Mouse (Mus musculus): ENCODE data around the gene Mterf1a. TPM values are rescaled to one million over a fixed set of nuclear protein-coding genes. Genes with fewer than 3 reads are reported as not detected.
"Not testable (repeated sequence)": the region's sequence is repeated elsewhere in the genome, so short reads cannot be mapped to it uniquely, and the experiment has no call there.

The Mterf1a gene
- polyA plus RNA-seq, 1 experiment from 2014 or later: 7.1 TPM

DNA sequence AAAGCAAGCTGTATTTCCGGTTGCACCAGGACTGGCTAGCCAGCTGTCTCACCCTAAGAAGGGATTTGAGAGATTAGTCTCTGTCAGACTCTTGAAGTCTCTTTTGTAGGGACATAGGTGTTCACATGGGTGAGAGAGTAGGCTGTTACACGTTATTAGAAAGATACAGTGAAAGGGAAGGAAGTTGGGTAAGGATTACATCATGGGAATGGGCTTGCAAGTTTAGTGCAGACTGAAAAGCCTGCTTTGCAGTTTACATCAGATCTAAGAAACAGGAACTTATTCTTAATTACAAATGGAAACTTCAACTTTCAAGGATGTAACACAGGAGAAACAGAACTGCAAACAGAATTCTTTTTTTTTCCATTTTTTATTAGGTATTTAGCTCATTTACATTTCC, 11.7 kb upstream of the Mterf1a start:
- H3K4me3 ChIP-seq (ENCODE audit: low read depth, low read length): no peak overlapping the region
- H3K4me2 ChIP-seq: no peak overlapping the region
- H3K4me1 ChIP-seq (ENCODE audit: insufficient read depth): no peaks in the 10 kb centered on the region
- no peaks in the 10 kb centered on the region for H3K9me3 ChIP-seq (ENCODE audit: low read depth, low read length)
- 58% methylated on average over 2 of the region's 2 CpGs for WGBS
- no peak overlapping the region for H3K9ac ChIP-seq
- no peak overlapping the region for H3K27ac ChIP-seq (ENCODE audit: low read depth)
- ATAC-seq (ENCODE audit: insufficient read depth) (no peak), DNase-seq (no peak)
- H3K36me3 ChIP-seq (ENCODE audit: insufficient read depth): no peaks in the 10 kb centered on the region
- H3K27me3 ChIP-seq (ENCODE audit: insufficient read depth, low read length): no peaks in the 10 kb centered on the region
- TF ChIP-seq CTCF (IDR thresholded peaks at IDR 0.05; ENCODE audit: low read depth): no peak

DNA sequence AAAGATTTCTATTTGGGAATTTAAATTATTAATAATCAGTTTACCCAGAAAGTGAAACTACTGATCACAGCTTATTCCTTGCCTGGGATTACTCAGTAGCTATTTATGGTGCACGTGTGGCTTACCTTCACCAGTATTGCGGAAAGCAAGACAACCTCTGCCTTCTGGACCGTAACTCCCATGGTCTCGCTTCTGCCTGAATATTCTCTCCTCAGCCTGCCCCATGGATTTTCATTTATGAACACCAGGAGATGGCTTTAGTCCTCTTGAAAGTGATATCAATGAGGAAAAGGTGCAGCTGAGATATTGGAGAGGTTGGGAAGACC, 524 bp upstream of the Mterf1a start:
- H3K27me3 ChIP-seq (ENCODE audit: insufficient read depth, low read length); H3K27ac ChIP-seq (ENCODE audit: low read depth); H3K9ac ChIP-seq; ATAC-seq (ENCODE audit: insufficient read depth); H3K9me3 ChIP-seq (ENCODE audit: low read depth, low read length); H3K36me3 ChIP-seq (ENCODE audit: insufficient read depth); H3K4me1 ChIP-seq (ENCODE audit: insufficient read depth); DNase-seq: not testable (repeated sequence)
- Histone ChIP-seq H3K4me3 (ENCODE audit: low read depth, low read length) (peak overlapping the region; percentile 11; the same call in 1 of the 2 replicates), H3K4me2 (peak overlapping the region; percentile 18; the same call in 1 of the 2 replicates)
- 93% methylated on average over 4 of the region's 4 CpGs for whole genome bisulfite sequencing

DNA sequence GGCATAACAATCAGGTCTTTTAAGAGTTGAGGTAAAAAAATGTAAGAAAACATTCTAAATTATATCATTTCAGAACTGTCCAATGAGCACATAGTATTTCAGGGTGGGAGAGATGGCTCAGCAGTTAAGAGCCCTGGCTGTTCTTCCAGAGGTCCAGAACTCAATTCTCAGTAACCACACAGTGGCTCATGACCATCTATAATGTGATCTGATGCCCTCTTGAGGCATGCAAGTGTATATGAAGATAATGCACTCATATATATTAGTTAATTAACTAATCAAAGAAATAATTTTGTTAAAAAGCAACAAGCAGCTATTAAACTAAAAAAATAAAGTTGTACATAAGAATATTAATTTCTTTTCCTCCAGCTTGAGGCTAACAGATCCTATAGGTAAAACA, 4.5 kb downstream of the Mterf1a start:
- Histone ChIP-seq H3K4me3 (ENCODE audit: low read depth, low read length) (no peak overlapping the region), H3K9ac (no peak overlapping the region), H3K36me3 (ENCODE audit: insufficient read depth) (no peaks in the 10 kb centered on the region), H3K9me3 (ENCODE audit: low read depth, low read length) (no peaks in the 10 kb centered on the region), H3K4me2 (no peak overlapping the region), H3K27me3 (ENCODE audit: insufficient read depth, low read length) (no peaks in the 10 kb centered on the region), H3K4me1 (ENCODE audit: insufficient read depth) (no peaks in the 10 kb centered on the region), H3K27ac (ENCODE audit: low read depth) (no peak overlapping the region)
- no peak for ATAC-seq (ENCODE audit: insufficient read depth)
- DNase-seq: no peak
- TF ChIP-seq CTCF (IDR thresholded peaks at IDR 0.05; ENCODE audit: low read depth): no peak

DNA sequence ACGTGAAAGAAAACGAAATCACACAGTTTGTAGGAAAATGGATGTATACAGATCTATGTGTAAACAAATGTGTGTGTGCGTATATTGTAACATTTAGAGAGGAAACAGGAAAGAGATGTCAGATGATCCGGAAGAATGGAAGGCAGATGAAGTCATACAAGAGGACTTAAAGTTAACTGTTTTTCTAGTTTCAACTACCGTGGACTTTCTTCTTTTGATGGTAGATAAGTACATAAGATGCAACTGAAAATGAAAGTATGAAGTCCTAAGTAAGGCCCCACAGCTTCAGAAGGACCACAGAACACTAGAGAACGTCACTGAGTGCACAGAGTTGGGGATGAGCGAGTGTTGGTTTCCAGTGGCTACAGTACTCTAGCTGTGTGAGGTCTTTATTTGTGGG, 6.9 kb downstream of the Mterf1a start:
- 80% methylated on average over 7 of the region's 7 CpGs for WGBS
- not testable (repeated sequence) for H3K4me3 ChIP-seq (ENCODE audit: low read depth, low read length); H3K27ac ChIP-seq (ENCODE audit: low read depth); H3K9ac ChIP-seq; H3K9me3 ChIP-seq (ENCODE audit: low read depth, low read length); ATAC-seq (ENCODE audit: insufficient read depth); H3K4me2 ChIP-seq; H3K27me3 ChIP-seq (ENCODE audit: insufficient read depth, low read length); H3K36me3 ChIP-seq (ENCODE audit: insufficient read depth); H3K4me1 ChIP-seq (ENCODE audit: insufficient read depth); DNase-seq

DNA sequence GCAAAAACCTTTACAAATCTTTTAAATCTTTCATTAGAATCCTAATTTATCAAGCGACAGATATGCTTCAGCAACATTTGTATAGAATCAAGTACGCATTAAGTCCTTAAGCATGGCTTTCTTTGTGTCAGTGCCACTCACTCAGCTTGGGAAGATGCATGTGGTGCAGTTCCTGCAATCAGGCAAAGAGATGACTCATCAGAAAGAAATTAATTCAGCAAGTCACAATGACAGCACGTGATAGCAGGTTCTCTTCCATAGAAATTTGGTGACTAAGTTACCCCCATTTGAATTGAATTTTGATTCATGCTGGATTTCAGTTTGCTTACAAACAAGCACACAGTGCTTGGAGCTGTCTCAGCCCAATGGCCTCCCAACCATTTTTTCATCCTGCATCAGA, 20.2 kb downstream of the Mterf1a start:
- no peak for TF ChIP-seq CTCF (IDR thresholded peaks at IDR 0.05; ENCODE audit: low read depth)
- Histone ChIP-seq H3K27ac (ENCODE audit: low read depth) (no peak overlapping the region), H3K4me3 (ENCODE audit: low read depth, low read length) (no peak overlapping the region), H3K4me1 (ENCODE audit: insufficient read depth) (no peaks in the 10 kb centered on the region), H3K9me3 (ENCODE audit: low read depth, low read length) (no peaks in the 10 kb centered on the region), H3K4me2 (no peak overlapping the region), H3K36me3 (ENCODE audit: insufficient read depth) (no peaks in the 10 kb centered on the region), H3K9ac (no peak overlapping the region), H3K27me3 (ENCODE audit: insufficient read depth, low read length) (no peaks in the 10 kb centered on the region)
- no peak for DNase-seq
- no peak for ATAC-seq (ENCODE audit: insufficient read depth)
- WGBS: 82% methylated on average over 3 of the region's 3 CpGs

DNA sequence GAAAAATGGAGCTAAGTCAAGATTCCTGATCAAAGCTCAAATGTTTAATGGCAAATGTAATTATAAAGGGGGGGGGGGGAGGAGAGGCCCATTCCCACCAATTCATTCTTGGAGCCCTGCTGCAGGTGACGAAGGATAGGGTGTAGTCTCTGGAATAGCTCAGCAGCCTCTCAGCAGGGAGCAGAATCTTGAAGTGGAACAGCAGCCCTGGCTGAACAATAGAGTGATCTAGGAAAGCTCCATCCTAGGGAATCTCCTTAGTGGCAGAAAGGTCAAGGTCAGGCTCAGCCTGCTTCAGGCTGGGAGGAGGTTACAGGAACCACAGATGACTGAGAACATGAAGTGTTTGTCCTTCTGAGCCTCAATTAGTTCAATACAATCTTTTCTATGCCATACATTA, 21.4 kb downstream of the Mterf1a start:
- Histone ChIP-seq H3K27me3 (ENCODE audit: insufficient read depth, low read length) (no peaks in the 10 kb centered on the region), H3K4me2 (no peak overlapping the region), H3K4me1 (ENCODE audit: insufficient read depth) (no peaks in the 10 kb centered on the region), H3K27ac (ENCODE audit: low read depth) (no peak overlapping the region), H3K9ac (no peak overlapping the region), H3K4me3 (ENCODE audit: low read depth, low read length) (no peak overlapping the region), H3K36me3 (ENCODE audit: insufficient read depth) (no peaks in the 10 kb centered on the region), H3K9me3 (ENCODE audit: low read depth, low read length) (no peaks in the 10 kb centered on the region)
- DNase-seq (no peak), ATAC-seq (ENCODE audit: insufficient read depth) (no peak)
- 60% methylated on average over 1 of the region's 1 CpGs for WGBS
- no peak for TF ChIP-seq CTCF (IDR thresholded peaks at IDR 0.05; ENCODE audit: low read depth)

DNA sequence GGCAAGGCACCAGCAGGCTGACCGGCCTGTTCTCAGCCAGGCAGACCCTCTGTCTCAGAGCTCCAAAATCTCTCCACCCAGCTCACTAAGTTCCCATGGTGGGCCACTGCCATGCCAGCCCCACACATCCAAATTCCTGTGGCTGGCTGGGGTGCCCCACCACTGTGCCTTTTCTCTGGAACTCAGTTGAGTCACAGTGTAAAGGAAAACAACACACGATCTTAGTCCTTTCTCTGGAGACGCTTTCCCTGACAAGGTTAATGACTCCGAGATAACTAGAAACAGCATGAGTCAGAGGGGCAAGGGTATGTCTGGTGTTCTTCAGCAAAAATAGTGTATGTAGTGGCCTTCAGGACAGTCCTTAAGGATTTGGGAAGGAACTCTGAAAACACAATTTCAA, 23.6 kb downstream of the Mterf1a start:
- ATAC-seq (ENCODE audit: insufficient read depth) (no peak), DNase-seq (no peak)
- no peak overlapping the region for H3K4me2 ChIP-seq
- H3K4me3 ChIP-seq (ENCODE audit: low read depth, low read length): no peak overlapping the region
- no peak overlapping the region for H3K9ac ChIP-seq
- no peak for TF ChIP-seq CTCF (IDR thresholded peaks at IDR 0.05; ENCODE audit: low read depth)
- no peak overlapping the region for H3K27ac ChIP-seq (ENCODE audit: low read depth)
- H3K27me3 ChIP-seq (ENCODE audit: insufficient read depth, low read length): no peaks in the 10 kb centered on the region
- no peaks in the 10 kb centered on the region for H3K36me3 ChIP-seq (ENCODE audit: insufficient read depth)
- H3K4me1 ChIP-seq (ENCODE audit: insufficient read depth): no peaks in the 10 kb centered on the region
- no peaks in the 10 kb centered on the region for H3K9me3 ChIP-seq (ENCODE audit: low read depth, low read length)
- 57% methylated on average over 4 of the region's 4 CpGs for WGBS

DNA sequence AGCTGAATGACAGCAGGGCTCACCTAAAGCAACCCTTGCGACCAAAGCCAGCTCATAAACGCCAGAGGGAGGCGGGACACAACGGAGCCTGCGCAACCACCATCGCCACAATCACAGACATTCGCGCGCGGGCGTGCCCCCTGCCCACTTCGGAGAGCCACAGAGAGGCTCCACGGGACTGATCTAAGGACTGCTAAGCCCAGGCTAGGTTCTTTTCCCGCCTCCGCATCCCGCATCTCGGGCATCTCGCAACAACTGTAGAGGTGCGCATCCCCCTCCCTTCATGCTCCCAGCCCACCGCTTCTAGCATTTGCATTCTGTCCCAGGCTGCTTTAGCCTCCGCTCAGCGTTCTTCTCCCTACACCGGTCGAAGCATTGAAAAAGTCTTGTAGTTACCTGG, 48.7 kb downstream of the Mterf1a start, which contains the start of gene Lrrd1:
Lrrd1 (plus strand) TSS at position 148 of the 400 bp plus-strand sequence.
- Histone ChIP-seq H3K36me3 (ENCODE audit: insufficient read depth) (peaks cover 9% of the 10 kb centered on the region; the same call in 1 of the 2 replicates), H3K4me1 (ENCODE audit: insufficient read depth) (no peaks in the 10 kb centered on the region), H3K9me3 (ENCODE audit: low read depth, low read length) (no peaks in the 10 kb centered on the region), H3K27ac (ENCODE audit: low read depth) (no peak within 1 kb of the TSS), H3K4me3 (ENCODE audit: low read depth, low read length) (peak within 1 kb of the TSS; percentile 30), H3K9ac (peak within 1 kb of the TSS; percentile 36), H3K27me3 (ENCODE audit: insufficient read depth, low read length) (no peaks in the 10 kb centered on the region; the same call in 1 of the 2 replicates), H3K4me2 (peak within 1 kb of the TSS; percentile 61)
- DNase-seq (peak; percentile 4), ATAC-seq (ENCODE audit: insufficient read depth) (0 out of 2 replicates have a peak, but pooled peaks have one; percentile 21)
- no peak for TF ChIP-seq CTCF (IDR thresholded peaks at IDR 0.05; ENCODE audit: low read depth)
- WGBS: 6% methylated on average over 24 of the region's 24 CpGs

Other genes starting within 250 kb of the Mterf1a start
- not detected in 2 replicates for gene Tmbim7, start 242.8 kb downstream of the Mterf1a start, polyA plus RNA-seq (2014; fragmentation: Nextera tagmentation; extraction: Ambion mirVana)
- gene Gatad1, start 236.7 kb downstream of the Mterf1a start, polyA plus RNA-seq (2014; fragmentation: Nextera tagmentation; extraction: Ambion mirVana): 80.3 and 82.6 TPM in 2 replicates
- 12.2 and 13.2 TPM in 2 replicates for gene Ankib1, start 91.0 kb downstream of the Mterf1a start, polyA plus RNA-seq (2014; fragmentation: Nextera tagmentation; extraction: Ambion mirVana)
- gene Krit1, start 90.7 kb downstream of the Mterf1a start, polyA plus RNA-seq (2014; fragmentation: Nextera tagmentation; extraction: Ambion mirVana): 45.7 and 45.8 TPM in 2 replicates
- 0.09 TPM in 1 of 2 replicates, not detected in the other for gene Lrrd1, start 48.8 kb downstream of the Mterf1a start, polyA plus RNA-seq (2014; fragmentation: Nextera tagmentation; extraction: Ambion mirVana)
- gene Akap9, start 34.1 kb upstream of the Mterf1a start, polyA plus RNA-seq (2014; fragmentation: Nextera tagmentation; extraction: Ambion mirVana): 94.5 and 97.2 TPM in 2 replicates
- 65.5 and 69.3 TPM in 2 replicates for gene Cyp51, start 210.8 kb upstream of the Mterf1a start, polyA plus RNA-seq (2014; fragmentation: Nextera tagmentation; extraction: Ambion mirVana)

Data from lung, embryonic 14.5 days (tissue).